Mouse (Mus musculus) c-Kit-positive CD71-positive TER-119-positive erythroid progenitor cells, embryonic 14.5 days (primary cell): Measurements from ENCODE around the gene Pcsk6.

ENCODE experiments used
- DNase-seq: peaks from one replicate; pipeline ENCODE4 v3.0.0-alpha.2; 2013; ENCODE audit warnings: low spot score

Pcsk6 gene

DNA sequence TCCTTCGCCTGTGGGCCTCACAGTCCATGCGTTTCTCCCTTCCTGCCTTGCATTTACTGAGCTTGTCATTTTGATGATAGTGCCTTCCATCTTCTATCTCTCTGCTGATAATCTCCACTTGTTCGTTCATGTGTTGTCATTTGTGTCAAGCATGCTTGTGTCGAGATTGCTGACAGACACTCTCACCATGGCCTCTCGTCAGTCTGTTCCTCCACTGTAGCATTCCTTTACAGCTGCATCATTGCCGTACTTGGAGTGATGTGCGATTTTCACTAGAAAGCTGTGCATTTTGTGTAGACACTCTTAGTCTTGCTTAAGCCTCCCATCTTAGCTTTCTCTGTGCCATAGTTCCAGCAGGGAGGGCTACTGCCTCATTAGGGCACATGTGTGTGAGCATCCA, 79.5 kb downstream of the Pcsk6 start:
- no peak for DNase-seq

DNA sequence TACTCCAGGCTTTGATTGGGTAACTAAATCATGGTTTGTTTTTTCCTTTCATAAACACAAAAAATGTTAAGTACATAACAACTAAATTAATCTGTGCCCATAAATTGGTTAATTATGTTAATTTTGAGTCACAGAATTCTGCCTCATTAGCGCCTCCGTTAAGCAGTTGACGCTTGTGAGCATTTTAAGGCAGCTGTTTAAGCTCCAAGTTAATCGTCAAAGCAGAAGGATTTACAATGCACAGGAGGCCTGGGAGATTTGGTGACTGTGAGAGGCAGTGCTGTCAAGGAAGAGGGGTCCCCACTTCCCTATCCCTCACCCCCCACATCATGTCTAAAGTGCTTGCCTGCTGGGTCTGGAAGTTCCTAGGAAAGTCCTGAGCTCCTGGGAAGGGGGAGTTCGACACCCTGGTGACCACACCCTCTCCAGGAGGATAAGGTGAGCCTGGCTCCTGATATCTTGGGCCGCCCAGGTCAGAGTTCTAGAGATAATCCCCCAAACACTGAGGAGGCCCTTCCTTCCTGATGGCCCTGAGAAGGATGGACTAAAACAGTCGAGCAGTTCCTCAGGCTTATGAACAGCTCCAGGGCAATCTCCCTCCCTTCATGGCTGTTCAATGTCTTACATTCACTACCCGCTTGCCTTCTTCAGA, 83.9 kb downstream of the Pcsk6 start:
- no peak for DNase-seq

DNA sequence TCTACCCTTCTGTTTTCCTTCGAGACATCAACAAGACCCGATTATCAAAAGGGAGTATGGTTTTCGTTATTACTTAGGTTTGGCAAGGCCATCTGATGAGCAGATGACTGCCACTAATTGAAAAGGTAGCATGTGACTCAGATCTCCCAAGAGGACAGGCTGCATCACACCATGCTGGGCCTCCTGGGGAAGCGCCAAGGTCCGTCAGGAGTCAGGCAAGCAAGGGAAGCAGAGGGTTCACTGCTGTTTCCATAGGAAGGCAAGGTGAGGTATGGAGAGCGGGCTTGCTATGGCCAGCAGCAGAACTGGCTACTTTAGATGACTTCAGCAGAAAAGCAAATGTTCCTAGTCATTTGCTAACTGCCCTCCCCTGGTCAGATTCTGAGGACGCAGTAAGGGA, 84.9 kb downstream of the Pcsk6 start:
- no peak for DNase-seq

DNA sequence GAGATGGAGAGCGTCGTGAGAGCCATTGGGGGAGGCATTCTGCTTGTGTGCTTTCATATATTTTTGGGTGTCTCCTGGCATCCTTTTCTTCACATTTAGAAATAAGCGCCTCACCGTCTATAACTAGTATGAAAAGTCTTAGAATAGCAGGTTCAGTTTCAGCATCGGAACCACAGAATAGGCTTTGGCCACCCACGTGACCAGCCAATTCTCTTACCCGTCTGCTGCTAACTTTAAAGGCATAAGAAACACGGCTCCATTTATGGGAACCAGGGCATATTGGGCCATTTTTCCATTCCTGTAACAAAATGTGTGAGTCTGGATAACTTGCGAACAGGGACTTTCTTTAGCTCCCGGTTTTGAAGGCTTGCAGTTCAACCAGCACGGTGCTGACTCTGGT, 87.4 kb downstream of the Pcsk6 start:
- no peak for DNase-seq

DNA sequence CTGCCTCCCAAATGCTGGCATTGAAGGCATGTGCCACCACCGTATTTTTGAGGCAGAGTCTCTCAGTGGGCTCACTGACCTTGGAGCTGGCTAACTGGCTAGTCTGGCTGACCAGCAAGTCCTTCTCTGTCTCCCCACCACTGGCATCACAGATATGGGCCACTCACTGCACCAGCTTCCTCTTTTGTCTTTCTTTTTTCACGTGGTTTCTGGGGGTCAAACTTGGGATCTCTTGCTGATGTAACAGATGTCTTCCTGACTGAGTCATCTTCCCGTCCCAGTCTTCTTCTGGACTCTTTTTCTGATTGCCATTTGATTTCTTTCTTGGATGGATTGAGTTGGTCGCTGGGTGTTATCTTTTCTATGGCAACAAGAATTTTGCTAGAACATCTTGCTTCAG, 93.0 kb downstream of the Pcsk6 start:
- no peak for DNase-seq

DNA sequence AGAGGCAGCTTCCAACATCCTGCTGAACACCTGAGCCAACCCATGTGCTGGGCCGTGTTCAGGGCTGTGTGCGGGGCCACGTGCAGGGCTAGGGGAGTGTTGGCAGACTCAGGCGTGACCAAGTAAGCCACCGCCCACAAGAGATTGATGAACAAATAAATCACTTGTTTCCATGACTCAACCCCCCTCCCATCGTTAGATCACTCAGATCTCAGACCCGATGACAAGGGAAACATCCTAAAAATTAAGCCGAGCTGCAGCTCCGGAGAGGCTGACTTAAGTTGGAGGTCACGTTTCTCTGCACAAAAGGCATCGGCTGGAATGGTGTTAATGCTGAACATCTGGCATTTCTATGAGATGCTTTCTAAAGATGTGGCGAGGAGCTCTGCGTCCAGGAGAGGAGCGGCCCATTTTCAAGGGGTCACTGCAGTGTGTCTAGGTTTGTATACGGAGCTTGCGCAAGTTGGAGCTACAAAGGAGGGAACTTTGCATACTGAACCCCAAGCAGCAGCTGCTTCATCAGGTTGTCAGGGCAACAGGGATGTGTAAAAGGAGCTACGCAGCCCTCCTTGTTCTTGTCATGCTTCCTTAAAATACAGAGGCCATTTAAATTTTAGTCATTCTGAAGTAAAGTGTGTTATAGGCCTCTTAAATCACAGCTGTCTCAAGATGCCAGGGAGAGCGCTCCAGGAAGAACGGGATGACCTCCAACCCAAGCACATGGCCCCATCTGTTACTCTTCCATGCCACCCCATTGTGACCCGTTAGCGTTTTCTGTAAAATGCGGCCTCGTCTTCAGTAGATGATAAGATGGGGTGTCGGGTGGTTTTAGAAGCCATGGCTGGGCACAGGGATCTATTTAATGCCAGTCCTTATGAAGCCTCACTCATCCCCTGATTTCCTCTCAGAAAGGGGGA, 94.0 kb downstream of the Pcsk6 start:
- no peak for DNase-seq

DNA sequence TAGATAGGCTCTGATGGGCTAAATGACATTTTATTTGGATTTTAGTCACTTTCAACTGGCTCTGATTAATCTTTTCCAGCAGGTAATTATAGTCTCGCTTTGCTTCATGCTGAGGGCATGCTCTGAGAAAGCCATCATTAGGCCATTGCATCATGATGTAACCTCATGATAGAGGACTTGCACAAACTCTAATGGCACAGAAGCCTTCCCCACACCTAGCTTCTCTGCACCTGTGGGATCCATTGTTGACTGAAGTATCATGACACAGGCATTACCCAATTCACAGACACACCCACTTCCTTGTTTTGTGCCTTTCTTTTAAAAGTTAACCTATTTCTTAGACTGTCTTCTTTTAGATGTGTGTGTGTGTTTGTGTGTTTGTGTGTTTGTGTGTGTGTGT, 95.7 kb downstream of the Pcsk6 start:
- DNase-seq, result no peak

DNA sequence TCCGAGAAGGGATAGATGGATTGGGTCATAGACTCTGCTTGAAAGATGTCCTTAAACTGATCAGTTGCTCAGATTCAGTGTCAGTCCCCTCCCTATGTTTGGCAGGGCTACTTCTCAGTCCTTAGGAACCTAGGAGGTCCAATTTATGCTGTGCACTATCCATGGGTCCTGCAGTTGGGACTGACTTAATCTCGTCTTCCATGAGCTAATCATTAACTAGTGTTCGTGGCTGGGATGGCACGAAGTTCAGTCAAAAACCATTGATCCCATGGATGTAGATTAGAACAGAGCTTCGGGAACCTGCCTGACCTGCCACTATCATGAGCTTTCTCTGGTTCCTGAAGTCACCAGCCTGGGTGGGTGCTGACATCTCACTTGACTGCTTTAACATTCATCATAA, 96.6 kb downstream of the Pcsk6 start:
- no peak for DNase-seq

DNA sequence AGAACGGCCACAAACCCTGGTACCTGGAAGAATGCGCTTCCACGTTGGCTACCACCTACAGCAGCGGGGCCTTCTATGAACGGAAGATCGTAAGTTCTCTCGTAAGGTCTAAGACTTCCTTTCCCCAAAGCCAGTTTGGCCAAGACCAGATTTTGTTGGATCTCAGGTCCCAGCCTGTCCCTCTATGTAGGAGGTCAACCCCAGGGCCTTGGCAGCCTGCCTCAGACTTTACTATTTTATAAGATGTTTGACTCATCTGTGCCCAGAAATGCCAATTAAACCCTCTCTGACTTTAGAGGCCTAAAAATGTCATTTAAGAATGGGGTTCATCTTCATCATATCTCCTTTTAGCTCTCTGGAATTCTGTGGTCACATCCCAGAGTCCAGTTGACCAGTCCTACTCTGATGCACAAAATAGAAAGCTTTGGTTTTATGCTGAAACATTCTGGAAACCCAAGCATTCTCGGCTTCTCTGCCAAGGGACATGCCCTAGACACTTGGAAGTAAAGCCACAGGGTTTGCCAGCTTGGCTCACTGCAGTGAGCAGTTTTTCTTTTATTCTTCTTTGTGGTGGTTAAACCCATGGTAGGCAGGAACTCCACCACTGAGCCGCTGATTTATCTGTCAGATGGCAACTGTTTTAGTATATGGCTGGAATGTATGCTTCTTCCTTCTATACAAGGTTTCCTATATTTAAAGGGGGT, 97.8 kb downstream of the Pcsk6 start:
- DNase-seq, result no peak

DNA sequence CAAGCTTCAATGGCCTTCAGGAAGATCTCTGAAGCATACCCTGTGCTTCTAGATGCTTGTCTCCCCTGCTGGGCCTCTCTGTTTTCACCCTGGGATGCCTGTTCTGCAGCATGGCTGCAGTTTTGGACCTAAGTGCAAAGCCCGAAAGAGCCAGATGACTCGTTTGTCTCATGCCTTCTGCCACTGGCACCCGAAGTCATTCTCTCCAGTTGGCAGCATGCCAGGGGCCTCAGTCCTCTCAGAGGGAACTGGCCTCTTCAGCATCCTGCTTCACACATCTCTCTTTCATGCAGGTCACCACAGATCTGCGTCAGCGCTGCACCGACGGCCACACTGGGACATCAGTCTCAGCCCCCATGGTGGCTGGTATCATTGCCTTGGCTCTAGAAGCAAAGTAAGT, 101.1 kb downstream of the Pcsk6 start:
- no peak for DNase-seq

DNA sequence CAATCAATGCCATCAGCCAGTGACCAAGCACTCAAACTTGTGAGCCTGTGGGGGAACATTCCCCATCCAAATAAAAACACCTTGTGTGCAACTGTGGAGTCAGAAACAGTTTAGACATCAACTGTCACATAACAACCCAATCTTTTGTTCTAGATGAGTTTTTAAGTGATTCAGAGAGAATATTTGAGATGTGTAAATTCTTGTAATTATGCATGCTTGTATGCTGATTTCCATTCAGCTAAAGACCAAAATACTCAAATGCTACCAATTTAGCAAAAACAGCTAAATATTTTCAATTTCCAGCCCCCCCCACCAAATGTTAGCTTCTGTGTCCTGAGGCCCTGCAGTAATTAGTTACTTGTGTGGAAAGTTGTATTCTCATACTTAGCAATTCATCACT, 102.9 kb downstream of the Pcsk6 start:
- no peak for DNase-seq

DNA sequence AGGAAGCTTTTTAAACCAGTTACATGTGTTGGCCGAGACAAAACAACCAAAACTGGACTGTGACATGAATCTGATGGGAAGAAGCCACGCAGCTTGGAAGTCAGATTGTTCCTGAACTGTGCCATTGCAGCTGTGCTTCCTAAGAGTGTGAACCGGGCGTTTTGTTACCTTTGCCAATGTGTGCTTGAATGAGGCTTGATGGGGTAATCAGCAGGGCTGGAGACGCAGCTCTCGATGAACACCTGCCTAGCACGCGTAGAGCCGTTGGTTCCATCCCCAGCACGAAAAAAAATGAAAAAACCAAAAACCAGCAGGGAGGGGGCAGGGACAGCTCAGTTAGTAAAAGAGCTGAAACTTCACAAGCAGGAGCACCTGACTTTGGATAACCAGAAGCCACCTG, 109.8 kb downstream of the Pcsk6 start:
- DNase-seq, result no peak

DNA sequence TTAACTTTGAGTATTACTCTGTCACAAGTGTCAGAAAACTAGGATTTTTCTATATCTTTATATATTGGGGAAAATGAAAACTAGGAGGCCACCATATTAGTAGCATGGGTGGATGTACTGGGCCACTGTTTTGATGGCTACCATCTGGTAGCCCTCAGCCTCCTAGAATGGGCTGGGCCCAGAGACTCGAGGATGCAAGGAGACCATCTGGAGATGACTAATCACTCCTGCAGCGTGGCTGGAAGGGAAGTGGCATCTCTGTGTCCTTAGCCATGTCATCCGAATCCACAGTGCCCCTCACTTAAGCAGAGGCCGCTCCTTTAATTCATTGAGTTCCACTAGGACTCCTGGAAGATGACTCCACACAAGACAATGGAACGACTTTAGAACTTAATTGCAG, 115.8 kb downstream of the Pcsk6 start:
- DNase-seq, result no peak

DNA sequence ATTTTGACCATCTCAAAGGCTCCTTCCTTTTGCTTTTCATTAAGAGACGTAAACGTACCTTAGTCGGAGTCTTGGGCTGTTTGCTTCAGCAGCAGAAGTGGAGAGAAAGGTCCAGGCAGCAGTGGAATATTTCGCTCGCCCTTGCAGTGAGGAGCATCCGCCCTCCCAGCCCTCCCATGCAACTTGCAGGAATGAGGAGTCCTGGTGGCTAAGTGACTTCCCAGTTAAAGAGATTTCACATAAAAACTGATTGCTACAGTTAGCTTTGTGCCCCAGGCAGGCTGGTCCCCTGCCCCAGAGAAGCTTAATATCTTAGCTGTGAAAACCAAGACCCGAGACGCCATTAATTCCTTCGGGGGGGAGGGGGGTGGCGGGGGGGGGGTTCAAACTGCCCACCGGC, 116.4 kb downstream of the Pcsk6 start:
- no peak for DNase-seq

DNA sequence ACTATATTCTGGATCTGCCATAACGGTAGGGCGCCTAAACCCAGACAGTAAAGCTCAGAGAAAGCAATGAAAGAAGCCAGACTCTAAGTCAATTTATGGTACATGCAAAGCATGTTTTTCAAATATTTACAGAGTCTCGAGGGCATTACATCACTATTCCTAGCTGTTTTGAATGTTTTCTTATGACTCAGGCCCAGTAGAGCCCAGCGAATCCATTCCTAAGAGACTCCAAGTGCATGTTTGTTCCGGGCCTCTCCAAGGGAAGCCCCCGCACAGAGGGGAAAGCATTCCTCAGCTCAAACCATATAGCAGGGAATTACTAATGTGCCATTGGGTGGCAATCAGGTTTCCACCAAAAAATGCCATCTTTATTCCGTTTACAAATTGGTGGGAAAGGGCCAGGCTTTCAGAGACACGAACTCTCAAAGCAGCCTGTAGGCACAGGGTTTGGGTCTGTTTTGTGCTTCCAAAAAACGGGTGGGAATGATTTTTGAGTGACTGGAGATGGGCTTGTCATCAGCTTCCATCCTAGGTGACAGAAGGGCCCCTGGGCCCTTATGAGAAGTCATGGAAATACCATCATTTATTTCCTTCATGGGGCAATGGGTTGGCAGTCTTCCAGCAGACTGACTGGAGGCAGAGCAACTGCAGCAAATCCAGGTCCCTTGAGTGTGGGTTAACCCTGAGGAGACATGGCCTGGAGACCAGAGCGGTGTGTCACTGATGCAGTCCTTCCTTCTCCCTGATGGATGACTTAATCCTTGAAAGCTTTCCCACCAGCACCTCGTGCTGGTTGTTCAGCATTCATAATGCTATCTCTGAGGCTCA, 117.7 kb downstream of the Pcsk6 start:
- no peak for DNase-seq

DNA sequence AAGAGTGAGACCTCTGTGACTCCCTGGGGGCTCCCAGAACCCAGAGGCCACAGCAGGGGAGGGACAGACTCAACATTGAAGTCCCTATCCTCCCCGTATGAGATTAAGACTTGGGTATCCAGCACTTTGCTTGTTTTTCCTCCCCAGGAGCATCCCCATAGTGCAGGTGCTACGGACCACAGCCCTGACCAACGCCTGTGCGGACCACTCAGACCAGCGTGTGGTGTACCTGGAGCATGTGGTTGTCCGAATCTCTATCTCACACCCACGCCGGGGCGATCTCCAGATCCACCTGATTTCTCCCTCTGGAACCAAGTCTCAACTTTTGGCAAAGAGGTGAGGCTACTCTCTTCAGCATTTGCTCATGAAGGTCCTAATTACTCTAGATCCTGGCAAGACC, 118.5 kb downstream of the Pcsk6 start:
- DNase-seq, result no peak

DNA sequence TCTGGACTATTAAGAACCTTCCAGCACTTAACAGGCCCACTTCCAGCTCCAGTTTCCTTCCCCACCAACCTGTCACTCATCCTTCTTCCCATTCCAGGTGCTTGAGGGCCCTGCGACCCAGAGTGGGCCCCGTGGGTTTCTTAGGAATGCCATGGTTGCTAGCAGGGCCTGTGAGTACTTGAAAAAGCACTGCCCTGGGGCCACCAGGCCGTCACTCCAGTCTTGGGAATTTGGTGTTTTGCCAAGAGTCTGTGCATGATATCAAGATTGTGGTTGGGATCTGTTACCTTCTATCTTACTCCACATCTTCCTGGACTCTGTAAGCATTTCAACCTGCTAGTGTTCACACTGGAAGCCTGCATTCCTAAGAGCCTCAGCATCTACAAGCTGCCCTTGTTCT, 120.5 kb downstream of the Pcsk6 start:
- DNase-seq, result no peak

DNA sequence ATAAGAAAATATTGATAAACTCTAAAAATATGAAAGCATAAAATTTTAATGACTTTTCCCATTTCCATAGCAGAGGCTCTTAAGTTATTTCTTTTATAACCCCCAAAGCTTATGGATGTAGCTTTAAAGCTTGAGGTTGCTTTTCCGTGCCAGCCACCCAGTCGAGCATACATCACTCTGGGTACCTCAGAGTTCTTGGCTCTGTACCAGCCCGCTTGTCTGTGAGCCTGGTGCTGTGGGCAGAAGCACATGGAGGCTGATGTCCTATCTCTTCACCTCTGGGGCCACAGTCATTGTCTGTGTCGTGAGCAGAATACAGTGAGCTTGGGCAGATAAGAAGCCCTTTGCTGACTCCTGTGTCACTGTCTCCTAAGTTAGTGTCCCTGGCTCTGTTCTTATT, 126.7 kb downstream of the Pcsk6 start:
- no peak for DNase-seq

DNA sequence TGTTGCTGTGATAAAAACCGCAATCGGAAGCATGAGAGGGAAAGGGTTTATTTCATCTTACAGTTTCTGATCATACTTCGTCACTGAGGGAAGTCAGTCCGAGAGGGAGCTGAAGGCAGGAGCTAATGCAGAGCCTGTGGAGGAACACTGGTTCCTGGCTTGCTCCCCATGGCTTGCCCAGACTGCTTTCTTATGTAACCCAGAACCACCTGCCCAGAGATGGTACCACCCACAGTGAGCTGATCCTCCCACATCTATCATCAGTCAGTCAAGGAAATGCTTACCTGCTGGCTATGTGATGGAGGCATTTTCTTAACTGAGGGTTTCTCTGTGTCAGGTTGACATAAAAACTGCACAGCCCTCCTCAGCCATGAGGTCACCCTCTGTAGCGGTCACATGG, 127.2 kb downstream of the Pcsk6 start:
- no peak for DNase-seq

DNA sequence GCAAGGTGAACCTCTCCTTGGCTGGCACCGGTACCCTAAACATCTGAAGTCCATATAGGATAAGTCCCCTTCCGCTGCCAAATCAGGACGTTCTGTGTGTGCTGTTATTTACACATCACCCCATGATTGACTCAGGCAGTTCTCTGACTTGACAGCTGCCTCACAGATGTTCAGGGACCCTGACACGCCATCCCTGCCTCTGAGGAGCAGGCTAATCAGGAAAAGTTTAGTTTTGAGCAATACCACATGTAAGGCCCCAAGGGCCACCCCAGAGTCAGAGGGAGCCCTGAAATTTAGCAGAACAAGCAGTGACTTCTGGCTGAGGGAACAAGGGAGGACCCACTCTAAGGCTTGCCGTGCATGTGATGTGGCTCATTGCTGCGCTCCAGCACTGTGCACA, 130.8 kb downstream of the Pcsk6 start:
- no peak for DNase-seq

DNA sequence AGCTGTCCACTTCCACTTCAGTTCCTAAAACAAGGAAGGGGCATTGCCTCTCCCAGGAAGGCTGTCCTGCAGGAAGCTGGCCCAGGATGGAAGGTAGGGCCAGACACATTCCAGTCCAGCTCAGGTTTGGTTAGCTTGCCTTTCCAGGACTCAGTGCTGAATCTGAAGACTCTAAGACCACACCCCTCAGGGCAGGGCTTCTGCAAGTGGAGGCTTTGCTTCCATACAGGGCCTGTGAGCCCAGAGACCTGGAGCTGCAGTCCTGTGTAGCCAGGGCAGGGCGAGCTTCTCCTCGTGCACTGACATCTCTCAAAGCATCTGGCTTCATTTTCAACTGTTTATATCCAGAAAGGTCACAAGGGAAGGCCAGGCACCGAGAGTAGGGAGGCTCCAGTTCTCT, 131.9 kb downstream of the Pcsk6 start:
- no peak for DNase-seq

DNA sequence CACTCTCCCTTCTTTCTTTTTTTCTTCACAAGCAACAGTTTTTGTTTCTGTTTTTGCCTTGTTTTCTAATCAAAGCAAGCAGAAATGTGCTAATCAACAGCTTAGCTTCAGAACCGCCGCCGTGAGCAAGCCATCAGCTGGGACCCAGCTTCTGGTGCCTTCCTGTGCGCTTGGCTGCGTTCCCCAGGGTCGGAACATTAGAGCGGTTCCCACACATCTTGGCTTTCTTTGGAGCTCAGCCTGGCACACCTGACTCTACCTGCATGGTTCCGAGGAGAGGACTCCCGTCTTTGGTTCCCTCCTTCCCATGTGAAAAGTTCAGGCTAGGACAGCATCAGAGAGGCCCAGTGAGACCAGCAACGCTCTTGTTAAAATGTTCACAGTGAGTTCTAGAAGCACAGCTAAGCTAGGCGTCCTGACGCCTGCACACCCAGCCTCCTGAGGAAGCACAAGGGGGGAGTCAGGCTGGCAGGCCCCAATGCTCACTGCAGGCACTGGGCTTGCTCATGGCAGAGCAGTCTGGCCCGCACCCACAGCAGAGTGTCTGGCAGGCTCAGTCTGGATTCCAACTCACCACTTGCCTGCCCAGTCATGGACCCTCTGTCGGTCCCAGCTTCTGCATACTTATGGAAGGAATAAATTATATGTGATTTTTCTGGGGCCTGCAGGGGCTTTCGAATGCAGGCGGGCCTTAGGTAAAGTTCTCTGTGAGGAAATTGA, 139.7 kb downstream of the Pcsk6 start:
- DNase-seq, result no peak
